Mouse (Mus musculus): ENCODE measurements around the gene Mamdc4. TPM values are rescaled to one million over a fixed set of nuclear protein-coding genes. Genes with fewer than 3 reads are reported as not detected.

Gene Mamdc4
- polyA plus RNA-seq, 1 experiment, result 9.7 TPM

- WGBS, result 30% methylated on average over 6 of the region's 6 CpGs
- Histone ChIP-seq H3K4me3 (replicated peaks; ENCODE audit: control insufficient read depth, low read depth, low read length) (no peak overlapping the region), H3K27ac (ENCODE audit: control insufficient read depth, insufficient read depth, low read depth, low read length, poor library complexity) (no peak overlapping the region), H3K4me1 (ENCODE audit: control insufficient read depth, insufficient read depth, low read length) (peaks cover 2% of the 10 kb centered on the region)
- TF ChIP-seq CTCF (IDR thresholded peaks at IDR 0.05; ENCODE audit: control insufficient read depth, insufficient read depth, low read length) (no peak), POLR2A (IDR thresholded peaks at IDR 0.05; ENCODE audit: borderline replicate concordance, control insufficient read depth, low read depth, low read length) (no peak)
These were observed 6.0 kb upstream of the Mamdc4 start for GRCm38 (mm10) chr2:25580621-25581101.

GRCm38 (mm10) chr2:25579737-25580460, 5.3 kb upstream of the Mamdc4 start:
- peaks cover 4% of the 10 kb centered on the region for H3K4me1 ChIP-seq (ENCODE audit: control insufficient read depth, insufficient read depth, low read length)

GRCm38 (mm10) chr2:25578796-25579736, 4.4 kb upstream of the Mamdc4 start:
- H3K4me1 ChIP-seq (ENCODE audit: control insufficient read depth, insufficient read depth, low read length), result peaks cover 4% of the 10 kb centered on the region
- no peak overlapping the region; the same call in 1 of the 2 replicates for H3K27ac ChIP-seq (ENCODE audit: control insufficient read depth, insufficient read depth, low read depth, low read length, poor library complexity)
- WGBS, result 8% methylated on average over 77 of the region's 77 CpGs
- no peak overlapping the region for H3K4me3 ChIP-seq (replicated peaks; ENCODE audit: control insufficient read depth, low read depth, low read length)
- TF ChIP-seq CTCF (IDR thresholded peaks at IDR 0.05; ENCODE audit: control insufficient read depth, insufficient read depth, low read length), result no peak
- no peak for TF ChIP-seq POLR2A (IDR thresholded peaks at IDR 0.05; ENCODE audit: borderline replicate concordance, control insufficient read depth, low read depth, low read length)

More at GRCm38 (mm10) chr2:25579737-25580460, 5.3 kb upstream of the Mamdc4 start:
- Histone ChIP-seq H3K4me3 (replicated peaks; ENCODE audit: control insufficient read depth, low read depth, low read length) (no peak overlapping the region), H3K27ac (ENCODE audit: control insufficient read depth, insufficient read depth, low read depth, low read length, poor library complexity) (no peak overlapping the region)
- WGBS, result 8% methylated on average over 27 of the region's 27 CpGs
- no peak for TF ChIP-seq POLR2A (IDR thresholded peaks at IDR 0.05; ENCODE audit: borderline replicate concordance, control insufficient read depth, low read depth, low read length)
- peak; percentile 55 for TF ChIP-seq CTCF (IDR thresholded peaks at IDR 0.05; ENCODE audit: control insufficient read depth, insufficient read depth, low read length)

GRCm38 (mm10) chr2:25577951-25578795, 3.5 kb upstream of the Mamdc4 start:
- Histone ChIP-seq H3K4me3 (replicated peaks; ENCODE audit: control insufficient read depth, low read depth, low read length) (no peak overlapping the region), H3K4me1 (ENCODE audit: control insufficient read depth, insufficient read depth, low read length) (peaks cover 4% of the 10 kb centered on the region), H3K27ac (ENCODE audit: control insufficient read depth, insufficient read depth, low read depth, low read length, poor library complexity) (no peak overlapping the region)
- TF ChIP-seq POLR2A (IDR thresholded peaks at IDR 0.05; ENCODE audit: borderline replicate concordance, control insufficient read depth, low read depth, low read length) (no peak), CTCF (IDR thresholded peaks at IDR 0.05; ENCODE audit: control insufficient read depth, insufficient read depth, low read length) (no peak)
- 5% methylated on average over 75 of the region's 75 CpGs for WGBS

- Histone ChIP-seq H3K4me1 (ENCODE audit: control insufficient read depth, insufficient read depth, low read length) (peaks cover 4% of the 10 kb centered on the region), H3K4me3 (replicated peaks; ENCODE audit: control insufficient read depth, low read depth, low read length) (no peak overlapping the region), H3K27ac (ENCODE audit: control insufficient read depth, insufficient read depth, low read depth, low read length, poor library complexity) (no peak overlapping the region)
- TF ChIP-seq CTCF (IDR thresholded peaks at IDR 0.05; ENCODE audit: control insufficient read depth, insufficient read depth, low read length), result no peak
- TF ChIP-seq POLR2A (IDR thresholded peaks at IDR 0.05; ENCODE audit: borderline replicate concordance, control insufficient read depth, low read depth, low read length), result no peak
- 29% methylated on average over 92 of the region's 92 CpGs for WGBS
These were observed 2.6 kb upstream of the Mamdc4 start for GRCm38 (mm10) chr2:25576965-25577891.

GRCm38 (mm10) chr2:25576028-25576850, 1.6 kb upstream of the Mamdc4 start:
- no peak overlapping the region for H3K27ac ChIP-seq (ENCODE audit: control insufficient read depth, insufficient read depth, low read depth, low read length, poor library complexity)
- H3K4me3 ChIP-seq (replicated peaks; ENCODE audit: control insufficient read depth, low read depth, low read length), result no peak overlapping the region
- 83% methylated on average over 16 of the region's 16 CpGs for WGBS
- H3K4me1 ChIP-seq (ENCODE audit: control insufficient read depth, insufficient read depth, low read length), result peaks cover 4% of the 10 kb centered on the region
- TF ChIP-seq CTCF (IDR thresholded peaks at IDR 0.05; ENCODE audit: control insufficient read depth, insufficient read depth, low read length) (no peak), POLR2A (IDR thresholded peaks at IDR 0.05; ENCODE audit: borderline replicate concordance, control insufficient read depth, low read depth, low read length) (no peak)
